Mouse (Mus musculus): ENCODE measurements at regions not wholly inside any gene's neighbourhood (a gene's known extent, or its start where the extent isn't known, plus 50 kb on each side); places are given as distances from the start of the nearest gene placed in this dataset.
"Not testable (repeated sequence)": the region's sequence is repeated elsewhere in the genome, so short reads cannot be mapped to it uniquely, and the experiment has no call there.

- not testable (repeated sequence) for ATAC-seq (ENCODE audit: low FRiP score); H3K4me2 ChIP-seq; H3K27ac ChIP-seq (ENCODE audit: low read depth, low read length); H3K4me1 ChIP-seq (ENCODE audit: control insufficient read depth, insufficient read depth, low read length); H3K9me3 ChIP-seq (ENCODE audit: control insufficient read depth, low read length); H3K27me3 ChIP-seq (ENCODE audit: control insufficient read depth, insufficient read depth, low read length); H3K9ac ChIP-seq (ENCODE audit: low read length); H3K4me3 ChIP-seq (ENCODE audit: low read depth, low read length); DNase-seq (ENCODE audit: low spot score, missing footprints); H3K36me3 ChIP-seq (ENCODE audit: control insufficient read depth, insufficient read depth, low read length)
- 92% methylated on average over 3 of the region's 3 CpGs for WGBS
Measured at GRCm38 (mm10) chr15:90431048-90431447, 206.9 kb downstream of the Alg10b start.

- 70% methylated on average over 2 of the region's 2 CpGs for WGBS
- Histone ChIP-seq H3K27ac (ENCODE audit: low read depth, low read length) (no peak overlapping the region), H3K4me1 (ENCODE audit: control insufficient read depth, insufficient read depth, low read length) (no peaks in the 10 kb centered on the region), H3K9ac (ENCODE audit: low read length) (no peak overlapping the region), H3K27me3 (ENCODE audit: control insufficient read depth, insufficient read depth, low read length) (no peaks in the 10 kb centered on the region), H3K4me3 (ENCODE audit: low read depth, low read length) (no peak overlapping the region), H3K9me3 (ENCODE audit: control insufficient read depth, low read length) (no peaks in the 10 kb centered on the region), H3K4me2 (no peak overlapping the region), H3K36me3 (ENCODE audit: control insufficient read depth, insufficient read depth, low read length) (no peaks in the 10 kb centered on the region)
- ATAC-seq (ENCODE audit: low FRiP score) (no peak), DNase-seq (ENCODE audit: low spot score, missing footprints) (no peak)
Measured at GRCm38 (mm10) chr15:90432154-90432553, 208.0 kb downstream of the Alg10b start.

- no peaks in the 10 kb centered on the region for H3K36me3 ChIP-seq (ENCODE audit: control insufficient read depth, insufficient read depth, low read length)
- H3K4me1 ChIP-seq (ENCODE audit: control insufficient read depth, insufficient read depth, low read length) = no peaks in the 10 kb centered on the region
- no peak overlapping the region for H3K4me3 ChIP-seq (ENCODE audit: low read depth, low read length)
- 66% methylated on average over 5 of the region's 5 CpGs for WGBS
- no peak overlapping the region for H3K9ac ChIP-seq (ENCODE audit: low read length)
- H3K27ac ChIP-seq (ENCODE audit: low read depth, low read length) = no peak overlapping the region
- DNase-seq (ENCODE audit: low spot score, missing footprints) (no peak), ATAC-seq (ENCODE audit: low FRiP score) (no peak)
- H3K4me2 ChIP-seq = no peak overlapping the region
- H3K27me3 ChIP-seq (ENCODE audit: control insufficient read depth, insufficient read depth, low read length) = no peaks in the 10 kb centered on the region
- H3K9me3 ChIP-seq (ENCODE audit: control insufficient read depth, low read length) = no peaks in the 10 kb centered on the region
Measured at GRCm38 (mm10) chr15:90435286-90435685, 211.2 kb downstream of the Alg10b start.

Measured in midbrain, embryonic 11.5 days (tissue).